Mouse (Mus musculus): ENCODE data around the gene Olfr455. TPM values are rescaled to one million over a fixed set of nuclear protein-coding genes. Genes with fewer than 3 reads are reported as not detected.

Olfr455 gene
- total RNA-seq (2023): not detected

DNA sequence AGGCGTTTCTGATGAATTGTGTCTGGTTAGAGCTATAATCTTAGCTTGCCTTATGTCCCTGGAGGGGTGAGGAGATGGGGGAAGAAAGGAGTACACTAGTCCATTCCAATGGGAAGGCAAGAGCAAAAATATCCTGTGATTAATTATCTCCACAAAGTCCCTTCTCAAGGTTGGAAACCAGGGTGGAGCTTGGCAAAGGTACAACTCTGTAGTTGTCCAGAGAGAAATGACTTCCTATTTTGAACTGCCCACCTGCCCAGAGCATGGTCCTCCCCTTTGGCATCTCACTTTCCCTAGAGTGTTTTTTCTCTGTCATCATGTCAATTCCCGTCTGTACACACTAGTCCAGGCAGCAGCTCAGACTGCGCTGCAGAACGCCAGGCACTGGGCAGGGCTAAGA is at the start of gene Olfr455:
Gene Olfr455, minus strand, starts transcription at position 127 of the 400 bp plus-strand sequence.

GRCm38 (mm10) chr6:42487114-42487513 is 60.3 kb downstream of the Olfr455 start, which contains the start of gene Olfr456:
Gene Olfr456, minus strand, starts transcription at chr6:42487214.

Other genes with a start within 250 kb of the Olfr455 start
- gene Fam131b, start 222.9 kb downstream of the Olfr455 start, total RNA-seq (2023): under 1 TPM in 1 of 2 experiments, not detected in 1; 0.09 TPM
- gene Zyx, start 198.0 kb downstream of the Olfr455 start, total RNA-seq (2023): 100 to 1,000 TPM; 658 to 702 TPM
- gene Epha1, start 174.3 kb downstream of the Olfr455 start, total RNA-seq (2023): under 1 TPM in 1 of 2 experiments, not detected in 1; 0.24 TPM
- 1 to 10 TPM; 4.3 to 4.8 TPM for gene Tas2r143, start 147.3 kb downstream of the Olfr455 start, total RNA-seq (2023)
- gene Tas2r135, start 142.2 kb downstream of the Olfr455 start, total RNA-seq (2023): 1 to 10 TPM; 2.7 to 4.2 TPM
- gene Tas2r126, start 113.1 kb downstream of the Olfr455 start, total RNA-seq (2023): 1 to 10 TPM; 1.4 to 2.0 TPM
- gene Olfr458, start 82.4 kb downstream of the Olfr455 start, total RNA-seq (2023): not detected
- not detected for gene Olfr457, start 71.3 kb downstream of the Olfr455 start, total RNA-seq (2023)
- not detected for gene Olfr456, start 60.4 kb downstream of the Olfr455 start, total RNA-seq (2023)
- not detected for gene Tcaf3, start 50.1 kb upstream of the Olfr455 start, total RNA-seq (2023)
- not detected for gene Tcaf2, start 97.7 kb upstream of the Olfr455 start, total RNA-seq (2023)
- gene Tcaf1, start 162.5 kb upstream of the Olfr455 start, total RNA-seq (2023): under 1 TPM in 1 of 2 experiments, not detected in 1; 0.18 TPM
- gene Olfr453, start 191.8 kb upstream of the Olfr455 start, total RNA-seq (2023): not detected
- not detected for gene Olfr38, start 208.8 kb upstream of the Olfr455 start, total RNA-seq (2023)
- gene Olfr452, start 237.5 kb upstream of the Olfr455 start, total RNA-seq (2023): not detected